Mouse (Mus musculus) adrenal gland, postnatal 25 days (tissue): ENCODE data around the gene Dis3l. TPM values are rescaled to one million over a fixed set of nuclear protein-coding genes. Genes with fewer than 3 reads are reported as not detected.

ENCODE experiments used
- total RNA-seq: library from RNA; stranded (reverse); gene quantifications from 2 replicates; pipeline ENCODE4 v1.2.3, GENCODE M21; 2021

The Dis3l gene
- total RNA-seq, 1 experiment from 2014 or later = 22.6 TPM

Other genes starting within 250 kb of the Dis3l start
- 0.95 and 1.5 TPM in 2 replicates for gene Lctl, start 224.1 kb downstream of the Dis3l start, total RNA-seq
- gene Zwilch, start 168.2 kb downstream of the Dis3l start, total RNA-seq = 5.1 and 5.3 TPM in 2 replicates
- gene Rpl4, start 167.9 kb downstream of the Dis3l start, total RNA-seq = 896 and 928 TPM in 2 replicates
- gene Snapc5, start 162.0 kb downstream of the Dis3l start, total RNA-seq = 23.2 and 25.0 TPM in 2 replicates
- 2.6 and 2.9 TPM in 2 replicates for gene Uchl4, start 106.1 kb downstream of the Dis3l start, total RNA-seq
- 65.4 and 68.3 TPM in 2 replicates for gene Map2k1, start 87.7 kb downstream of the Dis3l start, total RNA-seq
- gene Tipin, start 59.7 kb downstream of the Dis3l start, total RNA-seq = 17.5 and 24.7 TPM in 2 replicates
- 0.29 and 0.97 TPM in 2 replicates for gene Megf11, start 44.3 kb upstream of the Dis3l start, total RNA-seq